Mouse (Mus musculus) thymus, postnatal 0 days (tissue): Measurements from ENCODE around the gene Nsmce1. TPM values are rescaled to one million over a fixed set of nuclear protein-coding genes. Genes with fewer than 3 reads are reported as not detected.
A peak's percentile ranks its signal among the peaks of the same experiment; 100 is the strongest.

Source experiments
- DNase-seq: peaks from one replicate; pipeline ENCODE4 v3.0.0-alpha.2; 2015; ENCODE audit warnings: low spot score
- polyA plus RNA-seq: library from polyadenylated mRNA; unstranded; fragments of >200 nt; fragmentation: Nextera tagmentation; extraction: Ambion mirVana; gene quantifications from 2 replicates; pipeline ENCODE4 v1.2.1, GENCODE M21; 2015

The Nsmce1 gene
- polyA plus RNA-seq, 1 experiment from 2014 or later = 200 TPM

- no peak for DNase-seq
Observed at GRCm38 (mm10) chr7:125491760-125492159, 364 bp upstream of the Nsmce1 start.

GRCm38 (mm10) chr7:125489636-125490035 is 1.8 kb downstream of the Nsmce1 start:
- no peak for DNase-seq

DNA sequence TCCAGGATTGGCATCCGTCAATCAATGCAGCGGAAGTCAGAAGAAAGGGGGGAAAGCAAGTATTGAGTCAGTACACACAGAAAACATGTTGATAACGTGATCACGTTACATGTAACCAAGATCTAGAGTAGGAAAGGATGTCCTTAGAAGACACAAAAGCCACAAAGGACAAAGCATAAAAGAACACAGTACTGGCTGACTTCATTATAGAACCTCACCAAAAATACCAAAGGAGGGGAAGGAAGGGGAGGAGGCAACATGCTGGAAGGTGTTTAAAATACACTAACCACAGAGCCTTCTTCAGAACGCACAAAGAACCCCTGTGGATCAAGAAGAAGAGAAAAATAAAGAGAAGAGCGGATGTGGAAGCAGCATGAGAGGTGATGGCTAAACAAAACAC is 2.7 kb downstream of the Nsmce1 start:
- peak; percentile 78 for DNase-seq

DNA sequence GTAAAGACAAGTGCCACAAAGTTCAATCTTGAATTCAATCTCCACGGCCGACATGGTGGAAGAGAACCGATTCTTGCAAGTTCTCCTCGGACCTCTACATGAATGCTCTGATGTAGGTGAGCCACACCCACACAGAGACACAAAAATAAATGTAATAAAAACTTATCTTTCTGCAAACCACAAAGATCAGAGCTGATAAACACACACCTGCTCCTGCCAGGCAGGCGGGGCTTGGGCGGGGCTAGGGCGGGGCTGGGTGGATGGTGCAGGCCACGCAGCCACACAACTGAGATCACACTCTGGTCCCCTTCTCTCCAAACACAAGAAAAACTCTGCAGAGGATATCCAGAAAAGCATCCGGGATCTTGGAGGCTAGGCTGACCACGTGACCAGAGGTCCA is 4.3 kb downstream of the Nsmce1 start:
- peak; percentile 76 for DNase-seq

DNA sequence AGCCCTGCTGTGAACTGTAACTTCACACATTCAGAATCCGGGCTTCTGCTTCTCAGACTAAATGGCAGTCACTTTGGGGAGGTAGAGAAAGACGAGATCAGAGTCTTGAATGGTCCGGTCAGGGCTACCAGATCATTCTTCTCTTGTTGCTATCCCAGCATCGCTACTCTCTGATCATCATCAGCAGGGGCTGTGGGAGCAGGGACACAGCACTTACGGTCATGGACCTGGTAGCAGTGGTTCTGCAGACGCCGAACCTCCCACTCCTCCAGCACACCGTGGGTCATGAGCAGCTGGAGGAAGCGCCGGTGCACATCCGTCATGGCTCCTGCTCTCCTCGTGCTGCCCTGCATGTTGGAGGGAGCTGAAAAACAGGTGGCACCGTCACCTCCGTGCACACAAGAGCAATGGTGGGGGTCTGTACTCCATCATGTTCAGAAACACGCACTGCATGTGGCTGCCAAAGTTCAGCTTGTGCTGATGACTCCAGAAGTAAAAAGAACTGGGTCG is 5.2 kb downstream of the Nsmce1 start:
- DNase-seq = peak; percentile 46

DNA sequence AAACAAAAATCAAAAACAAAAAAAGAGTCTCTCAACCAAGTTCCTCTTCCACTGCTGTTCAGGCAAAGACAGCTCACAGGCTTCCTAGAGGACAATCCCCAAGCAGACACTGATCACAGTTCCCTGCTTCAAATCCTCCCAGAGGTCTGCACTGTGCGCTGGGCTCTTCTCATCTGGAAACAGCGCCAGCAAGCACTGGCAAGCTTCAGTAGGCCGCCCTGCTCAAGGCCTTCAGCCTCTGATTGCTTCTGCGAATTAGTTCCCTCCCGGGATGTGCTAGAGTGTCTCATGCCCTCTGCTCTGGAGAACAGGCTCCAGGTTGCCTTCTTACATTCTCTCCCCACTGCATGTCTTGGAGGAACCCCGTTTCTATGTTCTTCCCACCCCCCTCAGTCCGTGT is 6.6 kb downstream of the Nsmce1 start:
- no peak for DNase-seq

DNA sequence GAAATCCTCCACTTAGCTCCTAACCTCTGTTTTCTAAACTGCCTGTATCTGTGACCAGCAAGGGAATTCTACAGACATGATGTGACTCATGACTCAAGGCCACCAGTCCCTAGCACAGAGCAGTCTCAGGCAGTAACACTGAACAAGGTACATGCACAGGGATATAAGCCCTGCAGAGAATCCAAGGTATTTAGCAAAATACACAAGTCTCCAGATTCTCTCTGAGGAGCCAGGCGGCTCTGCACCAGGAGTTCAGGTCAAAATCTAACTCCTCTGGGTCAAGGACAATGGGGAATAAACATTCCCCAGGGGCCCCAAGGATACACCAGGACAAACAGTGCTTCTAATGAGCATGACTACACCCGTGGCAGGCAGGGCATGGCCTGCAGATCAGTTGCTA is 8.5 kb downstream of the Nsmce1 start:
- no peak for DNase-seq

GRCm38 (mm10) chr7:125482339-125482738 is 9.1 kb downstream of the Nsmce1 start:
- DNase-seq = no peak

- no peak for DNase-seq
Observed at GRCm38 (mm10) chr7:125480518-125480917, 10.9 kb downstream of the Nsmce1 start.

DNA sequence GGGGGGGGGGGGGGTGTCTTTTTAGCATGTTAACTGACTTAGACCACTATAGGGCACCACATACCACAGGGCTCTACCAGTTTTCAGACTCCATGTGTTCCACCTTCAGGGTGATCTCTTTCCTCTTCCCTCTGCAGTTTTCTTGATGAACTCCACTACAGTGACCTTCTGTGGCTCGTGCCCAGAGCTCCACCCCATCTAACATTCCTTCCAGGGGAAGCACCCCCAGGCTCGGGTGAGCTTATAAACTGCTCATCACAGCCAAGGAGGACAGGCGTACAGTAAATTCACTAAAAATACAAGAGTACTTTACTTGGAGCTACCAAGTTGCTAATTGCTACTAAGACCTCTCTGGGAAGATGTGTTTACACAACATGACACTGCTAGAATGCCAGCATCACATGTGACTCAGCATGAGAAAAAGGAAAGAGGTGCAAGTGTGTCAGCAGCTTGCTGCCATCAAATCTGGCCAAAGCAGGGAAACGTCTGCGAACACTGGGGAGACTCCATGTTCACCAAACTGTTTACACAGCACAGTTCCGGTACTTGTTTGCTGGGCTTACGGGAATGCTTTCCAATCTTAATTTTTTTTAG is 12.9 kb downstream of the Nsmce1 start:
- DNase-seq = no peak

GRCm38 (mm10) chr7:125475601-125476251 is 15.7 kb downstream of the Nsmce1 start:
- DNase-seq = peak; percentile 39

DNA sequence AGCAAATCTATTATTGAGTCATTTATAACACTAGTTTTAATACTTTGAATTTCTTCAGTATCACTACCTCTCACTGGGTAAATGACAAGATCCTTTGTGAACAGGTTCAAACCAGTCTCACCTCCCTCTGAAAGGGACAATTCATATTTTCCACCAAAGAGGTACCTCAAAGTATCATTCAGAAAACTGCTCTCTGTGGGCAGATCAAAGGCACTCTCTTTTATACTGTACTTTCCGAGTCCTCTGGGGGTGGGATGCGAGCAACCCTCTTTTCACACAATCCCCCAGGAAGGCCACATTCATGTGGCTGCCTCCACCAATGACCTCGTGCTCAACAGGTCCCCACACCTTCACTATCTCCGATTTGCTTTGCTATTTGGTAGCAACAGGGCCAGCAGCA is 16.9 kb downstream of the Nsmce1 start:
- no peak for DNase-seq

DNA sequence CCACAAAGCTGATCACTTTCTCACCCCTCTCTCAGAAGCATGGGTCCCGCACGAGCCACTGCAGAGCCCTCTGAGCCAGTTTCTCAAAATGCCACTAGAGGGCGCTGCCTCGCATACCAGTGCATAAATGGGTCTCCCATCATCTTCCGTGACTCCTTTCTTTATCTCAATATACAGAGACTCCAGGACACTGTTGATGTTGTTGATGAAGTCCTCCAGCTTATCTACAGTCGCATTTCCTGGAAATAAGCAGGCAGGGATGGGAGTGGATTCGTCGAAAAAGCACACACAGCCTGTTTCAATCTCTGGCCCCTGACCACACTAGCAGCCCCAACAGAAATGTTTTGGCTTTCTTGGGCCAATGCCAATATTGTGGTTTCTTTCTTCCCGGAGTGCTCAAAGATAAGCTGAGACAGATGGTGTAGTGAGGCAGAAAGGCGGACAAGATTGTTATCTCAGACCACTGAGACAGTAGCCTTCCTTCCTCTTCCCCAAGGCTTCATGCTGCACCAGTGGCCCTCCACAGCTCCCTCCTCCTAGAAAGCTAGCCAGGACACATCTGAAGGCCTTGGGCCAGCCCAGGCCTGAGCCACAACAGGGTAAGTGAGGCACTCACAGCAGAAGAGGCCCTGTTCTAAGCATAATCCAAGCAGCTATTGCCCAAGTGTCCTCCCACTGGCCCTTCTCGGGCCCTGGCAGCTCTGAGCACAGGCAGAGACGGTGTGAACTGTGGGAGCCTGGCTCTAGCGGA is 19.2 kb downstream of the Nsmce1 start:
- DNase-seq = peak; percentile 90

DNA sequence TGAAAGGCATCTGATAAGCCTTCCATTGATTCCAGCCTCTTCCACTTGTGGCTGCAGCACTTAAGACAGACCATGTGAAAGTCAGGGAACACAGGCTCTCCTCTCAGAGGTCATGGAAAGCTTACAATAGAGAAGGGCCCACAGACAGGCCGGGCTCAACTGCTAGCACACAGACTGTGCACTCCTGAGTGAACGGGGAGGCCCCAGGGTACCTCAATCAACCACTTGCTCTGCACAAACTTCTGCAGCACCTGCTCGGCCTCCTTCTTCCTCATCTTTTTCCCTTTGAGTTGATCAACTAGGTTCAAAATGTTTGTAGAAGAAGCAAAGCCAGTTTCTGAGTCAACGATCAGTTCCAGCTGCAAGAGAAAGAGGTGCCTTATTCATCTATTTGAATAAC is 20.5 kb downstream of the Nsmce1 start:
- DNase-seq = peak; percentile 55

DNA sequence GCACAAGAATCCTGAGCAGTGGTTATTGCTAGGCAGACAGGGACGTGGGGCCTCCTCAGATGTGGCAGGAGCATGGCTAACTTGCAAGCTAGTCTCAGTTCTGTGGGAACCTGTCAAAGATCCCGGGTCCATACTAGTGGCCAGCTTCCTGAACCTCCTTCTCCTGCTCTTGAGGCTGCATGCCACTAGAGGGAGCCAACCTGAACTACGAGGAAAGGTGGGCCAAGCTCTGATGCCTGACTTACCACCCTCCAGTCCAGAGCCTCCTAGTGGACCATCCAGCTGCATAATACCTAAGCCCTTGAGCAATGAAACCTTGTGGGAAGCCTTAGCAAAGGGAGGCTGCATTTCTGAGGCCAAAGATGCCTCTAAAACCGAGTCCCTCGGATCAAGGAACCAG is 21.5 kb downstream of the Nsmce1 start:
- DNase-seq = peak; percentile 78

GRCm38 (mm10) chr7:125462200-125462599 is 29.2 kb downstream of the Nsmce1 start:
- no peak for DNase-seq

DNA sequence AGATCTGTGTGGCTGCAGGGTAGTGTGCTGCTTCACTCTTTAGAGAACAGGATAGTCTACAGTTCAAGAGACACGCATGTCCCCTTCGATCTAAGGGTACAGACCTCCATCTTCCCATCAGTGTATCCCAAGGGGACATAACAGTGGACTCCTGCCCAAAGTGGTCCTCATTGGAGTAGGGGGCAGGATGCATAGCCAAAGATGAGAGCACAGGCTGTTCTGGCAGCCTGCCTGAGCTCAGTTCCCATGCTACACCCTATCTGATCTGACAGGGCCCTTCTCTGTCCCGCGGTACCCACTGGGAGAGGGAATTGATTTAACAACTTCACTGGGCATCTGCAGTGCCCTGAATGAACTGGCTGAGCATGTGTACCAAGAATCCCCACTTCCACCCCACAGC is 37.7 kb downstream of the Nsmce1 start:
- DNase-seq = no peak

- no peak for DNase-seq
Observed at GRCm38 (mm10) chr7:125451078-125451477, 40.3 kb downstream of the Nsmce1 start.

- DNase-seq = no peak
Observed at GRCm38 (mm10) chr7:125450678-125451077, 40.7 kb downstream of the Nsmce1 start.

GRCm38 (mm10) chr7:125444464-125445401 is 46.7 kb downstream of the Nsmce1 start, which contains the start of gene Kdm8:
Gene Kdm8, plus strand, starts transcription at chr7:125444676.
- peak; percentile 96 for DNase-seq

DNA sequence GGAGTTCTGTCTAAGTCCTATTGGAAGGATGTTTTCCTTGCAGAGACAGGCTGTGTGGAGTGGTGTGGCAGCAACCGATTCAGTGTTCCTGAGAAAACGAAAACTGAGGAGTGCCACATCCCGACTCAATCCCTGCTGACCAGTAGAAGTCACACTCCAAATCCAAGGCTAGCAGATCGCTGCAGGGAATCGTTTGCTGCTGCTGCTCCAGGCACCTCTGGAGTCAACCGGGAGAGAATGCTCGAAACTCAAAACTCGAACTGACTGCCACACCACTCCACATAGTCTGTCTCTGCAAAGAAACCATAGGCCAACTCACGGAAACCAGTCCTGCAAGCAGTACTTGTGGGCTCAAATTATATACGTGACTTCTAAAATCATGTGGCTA is 47.3 kb downstream of the Nsmce1 start:
- no peak for DNase-seq
